Mouse (Mus musculus) frontal cortex, postnatal 10 days (tissue): ENCODE data around the gene Tpbgl.

Experiments
- DNase-seq, 2 experiments: peaks; one replicate each; pipeline ENCODE4 v3.0.0; 2022; ENCODE audit warnings: low spot score in 2 of 2, mixed read lengths in 1 of 2

Gene Tpbgl

DNA sequence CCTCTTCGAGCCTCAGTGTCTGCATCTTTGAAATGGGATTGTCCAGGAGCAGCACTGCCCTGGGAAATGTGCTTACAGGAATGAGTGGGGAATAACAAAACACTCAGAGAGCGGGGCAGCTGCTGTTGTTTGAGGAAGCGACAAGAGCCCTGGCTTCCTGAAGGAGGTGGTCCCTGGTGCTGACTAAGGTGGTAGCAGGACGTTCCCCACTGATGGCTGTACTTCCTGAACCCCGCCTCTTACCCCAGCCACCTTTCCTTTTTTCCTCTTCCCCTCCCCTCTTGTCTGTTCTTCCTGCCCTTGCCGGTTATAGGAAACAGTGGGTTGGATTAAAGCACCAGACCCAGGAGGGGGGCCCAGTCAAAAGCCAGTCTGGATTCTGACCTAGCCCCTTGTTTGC is 46.7 kb downstream of the Tpbgl start:
- DNase-seq: no peak

DNA sequence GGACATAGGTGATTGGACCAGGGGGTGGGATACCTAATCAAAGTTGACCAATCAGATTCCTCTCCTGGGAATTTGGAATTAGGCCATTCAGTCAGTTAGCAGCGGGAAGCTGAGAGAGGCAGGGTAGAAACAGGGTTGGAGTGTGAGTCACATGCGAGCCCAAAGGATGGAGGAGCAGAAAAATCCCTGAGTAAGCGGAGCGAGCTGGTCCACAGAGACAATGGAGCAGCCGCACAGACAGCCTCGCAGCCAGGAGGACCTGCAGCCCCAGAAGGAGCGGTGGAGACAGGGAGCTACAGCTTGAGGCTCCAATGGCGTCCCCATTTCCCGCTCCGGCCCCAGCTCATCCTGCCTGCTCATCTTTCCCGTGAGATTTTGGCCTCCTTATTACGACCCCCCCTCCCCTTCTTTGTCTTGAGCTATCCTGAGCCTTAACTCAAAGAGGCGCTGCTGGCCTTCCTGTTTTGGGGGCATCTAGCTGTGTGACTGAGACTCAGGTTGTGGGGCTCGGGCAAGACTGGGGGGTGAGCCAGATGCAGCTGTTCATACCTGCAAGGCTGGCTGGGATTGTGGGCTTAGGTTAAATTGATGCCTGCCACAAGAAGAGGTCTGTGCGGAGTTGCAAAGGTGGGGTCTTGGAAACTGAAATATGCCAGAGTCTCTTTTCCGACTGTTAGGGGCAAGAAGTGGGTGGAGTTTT is 47.3 kb downstream of the Tpbgl start:
- DNase-seq: no peak

DNA sequence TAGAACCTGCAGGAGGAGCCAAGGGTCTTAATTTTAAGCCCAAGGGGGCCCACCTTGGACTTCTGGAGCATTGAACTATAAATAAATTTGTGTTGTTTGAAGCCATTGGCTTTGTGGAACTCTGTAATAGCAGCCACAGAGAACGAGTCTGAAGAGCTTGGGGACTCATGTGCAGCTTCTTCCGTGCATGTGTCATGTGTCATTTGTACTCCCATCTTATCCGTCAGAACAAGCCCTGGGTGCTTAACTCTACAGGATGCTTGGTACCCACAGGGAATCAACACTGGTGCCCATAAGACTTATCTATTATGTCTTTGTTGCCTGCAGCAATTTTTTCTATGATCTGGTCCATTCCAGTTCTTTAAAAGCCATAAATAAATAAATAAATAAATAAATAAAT is 48.7 kb downstream of the Tpbgl start:
- DNase-seq: no peak
